Mouse (Mus musculus): ENCODE measurements around the gene Skp2.

The Skp2 gene

DNA sequence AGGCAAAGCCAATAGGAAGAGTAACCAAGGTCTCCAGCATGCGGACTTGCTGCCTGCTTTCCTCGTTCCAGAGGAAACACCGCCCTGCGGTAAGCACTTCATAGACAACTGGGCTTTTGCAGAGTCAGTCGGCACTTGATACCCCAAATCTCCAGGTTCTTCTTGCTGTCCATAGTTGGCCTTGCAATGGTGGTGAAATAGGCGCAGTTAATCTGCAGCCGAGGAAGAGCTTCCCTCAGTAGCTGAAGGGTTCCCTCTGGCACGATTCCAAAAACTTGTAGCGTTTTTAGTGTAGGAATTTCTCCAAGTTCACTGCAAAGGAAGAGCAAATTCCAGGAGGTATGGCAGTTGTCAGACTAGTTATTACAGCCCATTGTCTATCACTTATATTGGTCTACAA lies 41.7 kb downstream of the Skp2 start:
- no peak for DNase-seq (ENCODE audit: low spot score in 2 of 2)

DNA sequence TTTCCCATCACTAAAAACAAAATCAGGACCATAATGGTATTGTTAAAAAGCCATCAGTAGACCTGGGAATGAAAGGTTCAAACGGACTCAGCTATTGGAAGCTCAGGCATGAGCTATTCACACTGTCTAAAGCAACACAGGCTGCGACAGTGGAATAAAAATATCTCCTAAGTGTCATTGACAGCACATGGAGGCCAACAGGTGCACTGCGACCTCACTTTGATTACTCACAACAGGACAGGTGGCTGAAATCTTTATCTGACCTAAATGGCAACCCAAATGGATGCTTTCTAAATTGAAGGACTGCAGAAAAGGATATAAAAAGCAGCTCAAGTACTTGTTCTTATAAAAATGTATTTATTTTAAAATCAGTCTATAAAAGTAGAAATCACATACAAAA lies 43.6 kb downstream of the Skp2 start:
- no peak for DNase-seq (ENCODE audit: low spot score in 2 of 2)

DNA sequence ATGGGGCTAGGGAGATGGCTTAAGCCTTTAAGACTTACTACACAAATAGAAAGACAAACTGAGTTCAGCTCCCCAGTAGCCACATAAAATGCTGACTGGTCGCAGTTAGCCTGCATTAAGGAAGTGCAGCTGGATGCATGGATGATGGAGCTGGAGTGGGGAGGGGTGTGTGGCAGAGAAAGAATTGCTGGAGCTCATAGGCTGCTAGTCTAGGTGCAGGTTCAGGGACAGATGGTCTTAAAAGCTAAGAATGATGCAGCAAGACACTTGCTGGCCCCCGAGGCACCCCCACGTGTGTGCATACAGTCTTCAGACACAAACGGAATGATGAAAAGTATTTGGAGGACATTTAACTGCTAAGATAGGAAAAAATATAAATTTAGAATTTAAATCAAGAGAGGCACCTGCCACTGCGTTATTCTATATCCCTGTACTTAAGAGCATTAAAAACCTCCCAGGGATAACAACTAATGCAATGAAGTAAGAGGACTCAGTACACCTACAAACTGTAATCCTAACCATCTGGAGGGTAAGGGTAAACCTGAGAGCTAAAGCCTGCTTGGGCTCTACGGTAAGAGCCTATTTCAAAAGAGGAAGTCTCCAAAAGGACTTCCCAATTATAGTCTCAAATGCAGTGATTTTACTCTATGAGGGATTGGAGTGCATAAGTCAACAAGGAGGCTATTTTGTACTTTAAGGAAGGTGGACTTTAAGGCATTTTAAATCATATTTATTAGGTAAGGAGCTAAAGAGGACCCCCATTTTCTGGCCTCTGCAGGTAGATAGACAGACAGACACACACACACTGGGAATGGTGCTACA lies 44.5 kb downstream of the Skp2 start:
- no peak for DNase-seq (ENCODE audit: low spot score in 2 of 2)

DNA sequence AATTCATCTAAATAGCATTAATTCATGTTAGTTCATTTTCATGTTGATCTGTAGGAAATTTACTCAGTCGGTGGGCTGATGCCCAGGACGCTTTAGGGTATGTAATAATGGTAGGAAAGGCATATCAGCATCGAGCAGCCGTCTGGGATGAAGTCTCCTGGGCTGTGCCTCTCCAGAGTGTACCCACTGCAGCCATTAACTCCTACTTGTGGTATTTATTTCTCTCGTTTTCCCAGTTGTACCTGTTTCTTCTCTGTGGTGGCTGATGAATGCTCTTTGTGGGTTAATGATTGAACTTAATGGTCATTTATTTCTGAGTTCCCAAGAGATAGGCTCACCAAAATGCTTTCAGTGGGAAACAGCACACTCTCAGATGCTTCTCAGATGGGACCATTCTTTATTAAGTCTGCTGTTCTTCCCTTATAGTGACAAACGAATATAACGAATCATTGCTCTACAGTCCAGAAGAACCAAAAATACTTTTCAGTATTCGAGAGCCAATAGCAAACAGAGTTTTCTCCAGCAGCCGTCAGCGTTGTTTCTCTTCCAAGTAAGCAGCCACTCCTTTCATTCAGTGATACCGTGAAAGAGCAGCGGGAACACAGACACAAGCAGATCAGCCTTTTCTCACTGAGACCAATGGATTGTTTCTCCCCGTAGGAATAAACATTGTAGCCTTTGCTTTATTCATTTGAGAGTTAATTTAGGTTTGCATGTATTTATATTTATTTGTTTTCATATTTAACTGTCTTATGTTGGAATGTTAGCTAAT lies 48.7 kb downstream of the Skp2 start:
- DNase-seq (ENCODE audit: low spot score in 2 of 2): no peak

DNA sequence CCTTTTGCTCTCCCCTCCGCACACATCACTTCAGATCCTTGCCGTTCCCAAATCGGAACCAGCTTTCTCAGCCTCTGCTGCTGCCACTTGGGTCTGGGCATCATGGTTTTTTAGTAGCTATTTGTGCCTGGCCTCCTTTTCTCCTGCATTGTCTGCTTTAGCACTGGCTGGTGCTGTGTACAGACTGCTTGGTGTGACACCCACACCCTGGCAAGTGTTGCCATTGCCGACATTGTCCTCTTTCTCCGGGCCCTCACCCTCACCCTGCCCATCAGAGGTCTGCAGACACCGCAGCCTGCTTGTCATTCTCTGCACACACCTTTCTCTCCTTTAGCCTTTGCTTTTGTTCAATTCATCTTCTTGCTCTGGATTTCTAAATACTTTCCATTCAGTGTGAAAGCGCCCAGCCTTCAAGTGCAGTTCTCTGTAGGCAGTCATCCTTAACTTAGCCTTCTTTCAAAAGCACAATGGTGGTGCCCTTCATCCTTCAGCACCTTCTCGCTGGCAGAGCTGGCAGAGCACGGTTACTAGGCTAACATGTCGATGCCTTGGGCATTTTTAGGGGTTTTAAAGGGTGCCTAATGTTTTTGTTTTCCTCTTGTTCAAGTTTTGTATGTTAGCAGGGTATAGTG lies 54.7 kb downstream of the Skp2 start:
- DNase-seq (ENCODE audit: low spot score in 2 of 2): no peak

DNA sequence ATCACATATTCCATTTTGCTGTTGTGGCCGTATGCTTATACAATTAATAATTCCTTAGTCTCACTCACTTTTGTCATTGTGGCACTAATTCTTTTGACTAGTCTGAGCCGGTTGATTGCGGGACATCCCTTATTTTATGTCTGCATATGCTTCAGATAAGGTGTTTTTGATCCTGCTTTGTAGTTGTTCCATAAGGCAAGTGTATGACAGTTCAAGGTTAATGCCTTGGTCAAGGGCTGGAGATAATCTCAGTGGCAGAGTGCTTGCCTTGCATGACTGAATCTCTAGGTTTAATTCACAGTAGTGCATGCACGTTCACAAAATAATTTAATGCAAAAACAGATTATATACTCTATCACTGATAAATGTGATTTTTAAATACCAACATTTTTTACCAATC lies 58.4 kb downstream of the Skp2 start:
- DNase-seq (ENCODE audit: low spot score in 2 of 2): no peak

DNA sequence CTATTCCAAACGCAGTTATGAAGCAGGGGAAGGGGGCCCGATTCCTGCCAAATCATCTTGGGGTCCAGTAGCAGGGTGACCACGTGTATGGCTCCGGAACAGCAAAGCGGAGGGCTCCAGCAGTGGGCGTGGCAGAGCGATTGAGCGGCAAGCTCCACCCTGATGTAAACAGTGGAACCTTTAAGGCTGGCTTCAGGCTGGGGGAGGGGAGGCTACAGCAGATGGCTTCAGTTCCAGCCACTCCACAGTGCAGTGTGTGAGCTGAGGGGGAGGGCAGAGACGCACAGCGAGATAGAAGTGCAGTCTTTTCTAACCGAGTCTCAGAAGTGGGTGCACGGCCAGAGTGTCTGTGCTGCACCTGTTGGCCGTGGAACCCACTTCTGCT lies 60.9 kb downstream of the Skp2 start:
- peak in 1 of 2 experiments; percentile 34 for DNase-seq (ENCODE audit: low spot score in 2 of 2)

DNA sequence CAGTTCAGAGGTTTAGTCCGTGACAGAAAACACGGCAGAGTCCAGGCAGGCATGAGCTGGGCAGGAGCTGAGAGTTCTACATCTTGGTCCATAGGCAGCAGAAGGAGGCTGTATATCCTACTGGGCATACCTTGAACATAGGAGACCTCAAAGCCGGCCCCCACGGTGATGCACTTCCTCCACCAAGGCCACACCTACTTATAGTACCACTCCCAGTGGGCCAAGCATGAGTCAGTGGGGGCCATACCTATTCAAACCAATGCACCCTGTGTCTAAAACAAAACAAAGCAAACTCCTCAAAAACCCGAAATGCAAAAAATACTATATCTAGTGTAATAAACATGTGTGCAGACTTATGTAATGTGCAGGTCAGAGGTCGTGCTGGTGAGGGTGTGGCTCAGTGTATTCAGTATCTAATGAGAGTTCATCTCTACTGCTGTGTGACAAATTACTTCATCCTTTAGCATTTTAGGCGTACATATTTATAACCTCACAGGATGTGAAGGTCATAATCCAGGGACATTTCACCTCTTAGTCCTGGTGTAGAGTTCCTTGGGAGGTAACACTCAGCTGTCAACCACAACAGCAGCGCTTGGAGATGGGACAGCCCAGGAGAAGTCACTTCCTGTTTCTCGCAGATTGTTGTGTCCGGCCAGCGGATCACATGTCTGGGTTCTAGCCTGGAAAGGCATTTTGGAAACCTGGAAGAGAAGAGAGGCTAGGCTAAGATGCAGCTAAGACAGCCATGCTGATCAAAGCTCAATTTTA lies 61.4 kb downstream of the Skp2 start:
- DNase-seq (ENCODE audit: low spot score in 2 of 2): no peak

DNA sequence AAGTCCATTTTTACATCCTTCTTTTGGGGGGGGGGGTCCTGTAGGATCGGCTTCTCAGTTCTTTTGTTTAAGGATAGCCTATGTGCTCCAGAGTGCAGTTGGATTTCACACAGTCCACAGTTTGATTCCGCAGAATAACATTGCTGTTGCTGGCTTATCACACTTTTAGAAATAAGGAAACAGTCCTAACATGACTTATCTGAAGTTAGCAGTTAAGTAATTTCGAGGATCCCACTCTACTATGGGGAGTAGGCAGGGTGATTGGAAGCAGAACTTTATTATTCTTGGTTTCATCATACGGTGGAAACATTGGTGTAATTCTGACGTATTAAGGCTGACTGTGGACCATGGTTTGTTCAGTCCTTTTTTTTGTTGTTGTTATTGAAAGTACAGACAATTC lies 64.6 kb downstream of the Skp2 start:
- DNase-seq (ENCODE audit: low spot score in 2 of 2): no peak

DNA sequence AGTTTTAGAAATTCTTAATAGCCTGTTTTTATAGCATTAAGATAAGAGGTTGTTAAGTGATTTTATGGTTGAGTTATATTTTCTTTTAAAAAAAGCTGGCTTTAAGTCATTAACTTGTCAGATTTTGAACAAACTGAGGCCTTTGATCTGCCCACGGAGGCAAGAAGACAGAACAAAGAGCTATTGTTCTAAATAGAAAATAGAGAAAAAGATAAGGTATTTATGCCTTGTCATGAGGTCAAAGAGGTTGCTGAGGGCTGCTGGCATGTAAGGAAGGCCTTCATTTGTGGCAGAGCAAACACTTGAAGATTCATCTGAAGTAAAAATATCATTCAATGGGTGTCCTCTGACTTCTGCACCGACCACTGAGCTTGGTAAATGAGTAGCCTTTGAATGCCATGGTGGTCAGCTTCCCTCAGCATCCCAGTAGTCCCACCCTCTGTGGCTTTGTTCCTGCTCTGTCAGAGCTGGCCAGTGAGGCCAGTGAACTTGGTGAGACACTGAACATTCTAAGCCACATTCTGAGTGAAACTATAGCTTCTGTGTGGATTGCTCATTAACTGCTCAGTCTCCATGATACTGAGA lies 66.0 kb downstream of the Skp2 start:
- DNase-seq (ENCODE audit: low spot score in 2 of 2): no peak

DNA sequence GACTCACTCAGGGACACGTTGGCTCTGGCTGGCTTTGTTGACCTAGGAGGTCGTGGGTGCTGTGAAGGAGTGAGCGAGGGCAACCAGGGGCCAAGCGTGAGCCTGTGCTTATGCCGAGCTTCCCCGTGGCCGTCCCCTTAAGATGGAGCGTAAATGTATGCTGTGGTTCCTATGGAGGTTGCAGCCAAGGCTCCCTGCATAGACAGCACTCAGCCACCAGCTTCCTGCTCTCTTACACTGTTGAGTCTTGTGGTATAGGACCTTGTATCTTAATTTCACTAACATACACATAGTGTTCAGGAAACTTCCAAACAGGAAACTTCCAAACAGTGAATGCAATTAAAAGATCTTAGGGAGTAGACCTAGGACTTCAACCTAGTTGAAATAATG lies 66.5 kb downstream of the Skp2 start:
- DNase-seq (ENCODE audit: low spot score in 2 of 2): no peak

DNA sequence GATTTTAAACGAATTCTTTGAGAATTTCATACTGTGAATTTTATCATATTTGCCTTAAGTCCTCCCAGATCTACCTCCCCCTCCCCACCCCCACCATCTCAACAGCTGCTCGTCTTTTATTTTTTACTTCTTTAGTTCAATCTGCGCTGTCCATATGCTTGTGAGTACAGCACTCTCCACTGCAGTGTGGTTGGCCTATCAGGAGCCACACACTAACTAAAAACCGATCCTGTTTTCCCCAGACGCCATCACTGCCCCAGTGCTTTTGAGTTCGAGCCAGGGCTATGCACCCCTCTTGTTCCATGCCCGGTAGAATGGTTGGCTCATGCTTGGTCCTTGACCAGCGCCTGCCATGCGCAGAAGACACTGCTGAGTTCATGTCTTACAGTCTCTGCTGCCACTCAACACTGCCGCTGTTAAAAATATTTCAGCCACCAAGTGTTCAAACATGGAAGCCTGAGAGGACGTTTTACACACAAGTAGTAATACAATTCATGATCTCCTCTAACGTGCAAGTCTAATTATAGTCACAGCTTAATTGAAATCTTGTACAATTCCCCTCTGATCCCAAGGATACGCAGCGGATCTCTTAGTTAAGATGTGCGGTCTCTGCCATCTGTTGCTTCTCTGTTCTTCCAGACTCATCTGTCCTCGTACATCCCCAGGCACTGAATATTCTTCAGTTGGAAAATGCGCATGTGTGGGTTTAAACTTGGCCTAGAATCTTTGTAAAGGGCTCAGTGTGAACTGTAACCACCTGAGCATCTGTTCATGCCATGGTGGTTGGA lies 67.1 kb downstream of the Skp2 start:
- no peak for DNase-seq (ENCODE audit: low spot score in 2 of 2)

DNA sequence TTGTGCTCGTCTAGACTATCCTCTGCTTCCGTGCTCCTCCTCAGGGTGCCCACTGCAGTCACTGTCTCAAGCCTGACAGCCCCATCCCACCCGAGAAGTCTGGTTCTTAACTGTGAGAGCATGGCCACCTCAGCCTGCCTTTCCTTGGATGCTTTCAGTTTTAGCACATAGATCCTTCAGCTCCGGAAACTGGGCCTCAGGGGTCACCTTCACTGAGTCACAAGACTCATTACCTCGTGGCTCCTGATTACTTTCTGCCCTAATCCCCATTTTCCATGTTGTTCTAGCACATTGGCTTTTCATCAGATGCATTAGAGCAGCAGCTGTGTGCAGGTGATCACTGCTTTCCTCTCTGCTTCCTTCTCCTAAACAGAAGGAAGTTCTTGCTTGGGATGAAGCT lies 67.8 kb downstream of the Skp2 start:
- no peak for DNase-seq (ENCODE audit: low spot score in 2 of 2)

DNA sequence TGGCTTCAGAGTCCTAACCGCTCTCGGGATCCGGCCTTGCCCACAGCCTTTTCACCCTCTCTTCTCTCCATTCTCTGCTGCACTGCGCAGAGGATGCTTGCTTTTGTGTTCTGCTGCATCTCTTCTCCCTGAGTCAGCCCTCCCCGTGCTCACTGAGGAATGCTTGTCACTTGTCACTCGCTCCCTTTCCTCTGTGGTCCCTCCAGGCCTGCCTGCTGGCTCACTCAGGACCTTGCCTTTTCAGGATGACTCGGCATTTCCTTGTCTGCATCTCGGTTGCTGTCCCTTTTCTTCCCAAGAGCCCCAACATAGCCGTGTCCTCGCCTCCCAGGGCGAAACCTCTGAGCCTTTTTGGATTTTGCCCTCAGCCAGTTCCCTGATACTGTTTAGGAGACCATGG lies 68.4 kb downstream of the Skp2 start:
- no peak for DNase-seq (ENCODE audit: low spot score in 2 of 2)

DNA sequence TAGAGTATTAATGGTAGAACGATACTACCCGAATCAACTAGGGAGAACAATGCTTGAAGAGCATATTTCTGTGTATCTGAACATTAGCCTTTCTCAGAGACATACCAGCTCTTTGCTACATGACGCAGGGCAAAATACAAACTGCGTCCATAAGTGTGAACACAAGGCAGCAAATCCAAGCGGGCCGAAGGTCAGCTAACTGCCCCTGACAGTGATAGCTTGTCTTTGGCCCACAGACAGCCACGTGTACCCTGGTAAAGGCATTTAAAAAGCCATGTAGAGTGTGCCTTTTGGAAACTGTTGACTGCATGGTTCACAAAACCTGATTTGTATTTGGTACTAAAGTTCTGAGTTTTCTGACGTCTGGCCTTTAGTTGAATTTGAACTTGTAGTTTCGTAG lies 72.5 kb downstream of the Skp2 start:
- DNase-seq (ENCODE audit: low spot score in 2 of 2): no peak

DNA sequence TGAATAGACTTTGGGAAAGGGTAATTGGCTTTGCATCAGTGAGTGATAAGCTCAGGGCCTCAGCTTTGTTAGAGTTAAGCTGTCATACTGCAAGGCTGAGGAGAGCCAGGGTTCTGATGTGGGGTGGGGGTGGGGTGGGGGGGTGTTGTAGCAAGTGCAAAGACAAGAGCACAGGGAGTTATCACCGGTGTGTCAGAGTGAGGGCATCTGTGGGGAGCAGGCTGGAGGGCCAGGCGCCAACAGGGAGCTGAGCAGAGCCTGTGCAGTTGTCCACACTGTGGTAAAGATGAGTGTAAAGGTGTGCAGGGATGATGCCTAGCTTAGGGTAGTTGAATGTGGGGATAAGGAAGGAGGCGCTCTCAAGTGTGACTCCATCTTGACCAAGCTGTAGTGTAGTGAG lies 73.9 kb downstream of the Skp2 start:
- no peak for DNase-seq (ENCODE audit: low spot score in 2 of 2)

DNA sequence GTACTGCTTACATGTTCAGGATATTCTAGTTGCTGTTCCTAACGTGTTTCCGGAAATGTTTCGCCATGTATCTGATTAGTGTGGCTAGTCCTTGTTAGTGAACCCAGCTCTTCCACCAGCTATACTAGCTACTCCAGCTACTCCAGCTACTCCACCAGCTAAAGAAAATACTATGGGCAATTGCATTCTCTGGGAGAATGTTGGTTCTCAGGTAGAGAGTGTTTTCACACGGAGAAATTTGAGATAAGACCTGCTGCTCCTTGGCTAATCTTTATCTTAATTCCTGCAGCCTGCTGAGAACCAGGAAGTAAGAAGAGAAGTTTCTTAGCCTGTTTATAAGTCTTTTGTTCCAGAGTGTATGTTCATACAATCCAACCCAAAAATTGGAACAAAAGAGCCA lies 75.0 kb downstream of the Skp2 start:
- no peak for DNase-seq (ENCODE audit: low spot score in 2 of 2)

DNA sequence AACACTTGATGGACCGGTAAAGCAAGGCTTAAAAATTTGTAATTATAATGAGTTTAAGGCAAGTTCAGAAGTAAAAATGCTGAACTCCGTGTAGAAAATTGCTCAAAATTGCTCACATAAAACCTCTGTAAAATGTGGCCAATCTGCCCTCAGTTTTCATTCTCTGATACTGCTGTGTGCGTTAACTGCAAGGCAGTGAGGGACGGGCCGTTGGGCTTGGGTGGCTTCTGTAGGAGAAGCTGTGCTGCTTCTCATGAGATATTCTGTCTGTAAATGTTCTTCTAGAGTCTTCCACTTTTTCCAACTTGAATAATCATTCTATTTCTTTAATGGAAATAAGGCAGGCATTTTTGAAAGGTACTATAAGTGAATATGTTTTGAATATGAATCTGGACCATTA lies 75.6 kb downstream of the Skp2 start:
- DNase-seq (ENCODE audit: low spot score in 2 of 2): no peak

DNA sequence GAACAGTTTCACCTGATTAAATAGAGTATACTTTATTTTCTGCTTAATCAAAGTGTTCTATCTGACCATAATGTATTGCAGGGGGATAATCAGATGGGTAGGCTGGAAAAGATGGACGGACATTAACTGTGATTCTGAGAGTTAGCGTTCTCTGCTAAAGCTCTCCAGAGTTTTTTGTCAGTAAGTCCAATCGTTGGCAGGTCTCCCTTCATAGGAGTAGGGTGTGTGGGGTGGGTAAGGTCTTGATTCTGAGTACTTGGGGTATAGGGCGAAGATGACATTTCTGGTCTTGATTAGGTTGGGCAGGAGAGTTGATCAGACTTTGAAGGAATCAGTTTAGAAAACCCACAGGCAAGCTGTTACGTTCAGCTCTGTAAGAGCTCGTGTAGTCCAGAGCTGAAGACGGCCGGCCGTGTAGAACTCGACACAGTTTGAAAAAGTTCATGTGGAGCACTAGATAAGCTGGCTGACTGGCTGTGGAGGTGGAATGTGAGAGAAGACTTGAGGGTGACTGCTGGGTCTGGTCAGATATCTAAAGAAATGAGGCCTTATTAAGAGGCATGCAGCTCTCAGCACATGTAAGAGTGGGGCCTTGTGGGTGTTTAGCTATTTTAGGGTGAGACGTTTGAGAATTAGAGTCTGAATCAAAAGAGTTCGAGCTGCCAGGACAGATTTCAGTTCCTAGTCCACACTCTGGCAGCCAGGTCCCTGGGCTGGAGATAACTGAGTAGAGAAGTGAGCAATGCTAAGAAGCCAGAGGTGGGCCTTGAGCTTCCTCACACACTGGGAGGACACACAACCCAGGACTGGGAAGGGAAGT lies 76.5 kb downstream of the Skp2 start:
- no peak for DNase-seq (ENCODE audit: low spot score in 2 of 2)

DNA sequence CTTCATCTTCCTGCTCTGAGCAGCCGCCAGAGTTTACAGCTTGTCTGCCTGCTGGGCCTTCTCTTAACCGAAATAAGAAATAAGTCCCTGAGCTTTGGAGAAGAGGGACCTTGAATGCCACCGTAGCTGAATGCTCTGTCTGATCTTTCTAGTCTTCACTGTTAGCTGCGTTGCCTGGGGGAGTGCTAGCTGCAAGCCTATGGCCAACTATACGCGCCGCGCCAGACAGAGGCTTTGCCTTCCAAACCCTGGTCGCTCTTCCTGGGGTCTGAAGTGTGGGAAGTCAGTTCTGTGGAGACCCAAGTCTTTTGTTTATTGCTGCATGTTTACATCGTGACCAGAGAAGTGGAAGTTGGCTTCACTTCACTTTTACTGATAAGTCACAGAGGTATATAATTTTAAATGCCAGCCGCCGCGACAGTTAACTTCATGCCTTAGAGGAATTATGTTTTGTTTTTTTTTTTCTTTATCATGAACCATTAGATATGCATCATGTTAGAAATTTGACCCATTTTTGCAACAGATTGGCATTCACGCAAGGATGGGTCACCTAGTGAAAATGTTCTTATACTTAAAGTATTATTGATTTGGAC lies 79.5 kb downstream of the Skp2 start:
- no peak for DNase-seq (ENCODE audit: low spot score in 2 of 2)
